Mouse (Mus musculus): ENCODE data around the gene Stra8.

DNA sequence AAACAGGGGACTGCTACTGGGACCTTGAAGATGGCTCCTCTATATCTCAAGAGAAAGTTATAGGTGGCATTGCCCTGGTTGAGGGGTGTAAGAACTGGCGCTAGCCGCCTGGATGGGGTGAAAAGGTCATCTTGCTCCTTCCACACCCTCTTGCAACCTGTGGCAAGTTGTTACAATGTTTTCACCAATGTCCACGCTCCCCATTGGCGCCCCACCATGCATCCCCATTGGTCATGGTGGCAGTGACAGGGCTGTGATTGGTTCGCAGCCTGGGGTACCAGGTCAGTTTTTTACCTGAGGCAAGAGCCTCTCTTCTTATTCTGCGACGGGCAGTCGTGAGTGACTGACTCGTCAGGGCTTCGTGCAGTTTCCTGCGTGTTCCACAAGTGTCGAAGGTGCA is 668 bp downstream of the Stra8 start:
- TF ChIP-seq CTCF (IDR thresholded peaks at IDR 0.05; ENCODE audit: control insufficient read depth, insufficient read depth, insufficient replicate concordance, low read depth, low read length) (no peak), POLR2A (IDR thresholded peaks at IDR 0.05; ENCODE audit: control insufficient read depth, low read depth, low read length) (no peak)

Measured in testis, adult 2 months (tissue).